Mouse (Mus musculus) urinary bladder, postnatal 25 days (tissue): Measurements from ENCODE around the gene Col6a5.

Experiments used
- DNase-seq: peaks from one replicate; pipeline ENCODE4 v3.0.0; 2022; ENCODE audit warnings: low spot score

The Col6a5 gene

DNA sequence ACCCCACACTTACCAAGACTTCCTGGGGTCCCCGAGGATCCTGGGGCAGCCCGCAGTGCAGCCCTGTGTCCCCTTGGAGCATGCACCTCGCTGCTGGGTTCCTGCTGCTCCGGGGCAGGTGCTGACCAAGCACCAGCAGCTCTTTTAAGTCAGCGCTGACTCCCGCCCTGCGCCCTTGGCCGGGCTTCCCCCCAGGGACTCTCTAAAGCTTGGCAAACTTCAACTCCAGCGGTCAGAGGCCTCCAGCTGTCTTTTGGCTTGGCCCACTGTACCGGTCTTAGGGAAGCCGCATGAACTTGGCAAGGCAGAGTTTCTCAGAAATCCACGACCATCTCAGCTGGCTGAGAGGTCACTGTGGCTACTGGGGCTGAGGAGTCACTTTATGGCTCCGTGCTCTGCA is at the start of gene Col6a5:
Gene Col6a5 (minus strand): TSS at position 111 of the 400 bp plus-strand sequence.
- DNase-seq, result no peak

DNA sequence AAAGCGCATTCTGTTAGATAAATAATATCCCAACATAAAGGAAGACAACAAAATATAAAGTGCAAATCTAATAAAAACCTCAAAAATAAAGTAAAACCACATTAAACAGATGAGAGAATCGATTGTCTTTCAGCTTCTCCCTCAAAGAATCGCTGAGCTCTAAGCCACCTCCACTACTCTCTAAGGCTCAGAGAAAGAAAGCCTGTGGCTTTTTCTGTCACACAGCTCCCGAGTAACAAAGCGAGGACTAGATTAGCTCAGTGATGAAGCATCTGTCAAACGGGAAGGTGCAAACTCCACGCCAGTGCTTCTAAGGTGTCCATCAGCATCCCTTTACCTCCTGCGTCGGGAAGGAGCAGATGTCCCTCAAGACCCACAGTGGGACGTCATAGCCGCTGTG is 37.5 kb upstream of the Col6a5 start:
- no peak for DNase-seq

DNA sequence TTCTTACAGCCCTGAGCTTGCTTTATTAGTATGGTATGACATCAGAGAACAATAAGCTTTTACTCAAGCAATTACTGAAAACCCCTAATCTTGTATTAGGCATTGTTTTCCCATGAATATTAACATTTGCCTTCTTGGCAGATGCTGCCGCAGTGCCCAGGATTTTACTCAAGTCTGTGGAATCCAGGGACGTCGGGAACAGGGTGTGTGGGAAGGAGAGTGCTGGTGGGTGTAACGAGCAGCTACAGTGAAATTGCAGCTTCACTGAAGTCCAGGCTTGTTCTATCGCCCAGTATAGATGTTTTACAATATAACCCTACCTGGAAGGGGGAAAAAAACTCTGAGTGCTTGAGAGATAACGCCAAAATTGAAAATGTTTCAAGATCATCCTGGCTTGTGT is 32.0 kb upstream of the Col6a5 start:
- DNase-seq, result no peak

DNA sequence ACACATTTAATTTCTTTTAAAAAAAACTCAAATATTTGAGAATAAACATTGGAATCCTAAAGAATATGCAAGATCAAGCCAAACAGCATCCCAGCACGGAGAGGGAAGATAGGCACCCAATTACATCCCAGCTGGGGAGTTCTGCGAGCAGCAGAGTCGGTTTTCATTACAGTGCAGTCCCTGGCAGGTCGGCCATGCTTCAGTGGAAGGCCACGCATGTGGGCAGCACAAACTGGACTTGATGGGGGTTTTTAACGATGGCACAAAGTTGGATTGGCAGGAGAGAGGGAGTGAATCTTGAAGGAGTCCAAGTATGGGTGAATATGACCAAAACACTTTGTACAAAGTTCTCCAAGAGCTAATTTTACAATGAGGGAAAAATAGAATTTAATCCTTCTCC is 29.7 kb upstream of the Col6a5 start:
- DNase-seq, result no peak

DNA sequence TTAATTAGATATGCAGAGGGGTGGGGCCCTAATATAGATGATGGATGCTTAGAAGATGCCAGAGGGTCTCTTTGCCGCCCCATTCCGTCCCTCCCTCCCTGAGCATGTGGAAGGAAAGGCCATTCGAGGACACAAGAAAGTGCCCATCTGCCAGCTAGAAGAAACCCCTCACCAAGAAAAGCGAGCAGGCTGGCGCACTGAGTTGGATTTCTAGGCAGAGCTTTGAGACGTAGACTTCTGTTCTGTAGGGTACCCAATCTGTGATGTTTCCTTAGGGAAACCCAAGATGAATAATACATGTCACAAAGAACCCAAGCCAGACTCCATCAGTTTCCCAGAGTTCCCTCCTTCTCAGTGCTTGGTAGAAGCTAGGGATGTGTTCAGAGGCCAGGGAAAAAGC is 29.0 kb upstream of the Col6a5 start:
- no peak for DNase-seq

DNA sequence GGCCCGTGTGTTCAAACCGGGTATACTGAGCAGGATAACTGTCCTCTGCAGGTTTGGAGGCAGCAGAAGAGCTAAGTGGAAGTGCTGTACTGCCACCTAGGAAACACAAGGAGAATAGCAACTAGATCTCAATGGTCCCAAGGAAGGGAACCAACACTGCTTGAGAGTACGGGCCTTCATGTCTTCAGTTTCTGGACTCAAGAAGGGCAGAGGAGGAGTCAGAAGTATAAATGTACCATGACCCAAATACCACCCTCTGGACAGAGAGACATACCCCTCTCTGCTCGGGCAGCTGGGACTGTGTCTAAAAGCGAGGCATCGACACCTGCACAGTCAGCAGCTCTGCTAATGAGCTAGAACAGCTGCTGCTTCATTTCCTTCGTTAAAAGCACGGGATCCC is 27.7 kb upstream of the Col6a5 start:
- DNase-seq, result no peak

DNA sequence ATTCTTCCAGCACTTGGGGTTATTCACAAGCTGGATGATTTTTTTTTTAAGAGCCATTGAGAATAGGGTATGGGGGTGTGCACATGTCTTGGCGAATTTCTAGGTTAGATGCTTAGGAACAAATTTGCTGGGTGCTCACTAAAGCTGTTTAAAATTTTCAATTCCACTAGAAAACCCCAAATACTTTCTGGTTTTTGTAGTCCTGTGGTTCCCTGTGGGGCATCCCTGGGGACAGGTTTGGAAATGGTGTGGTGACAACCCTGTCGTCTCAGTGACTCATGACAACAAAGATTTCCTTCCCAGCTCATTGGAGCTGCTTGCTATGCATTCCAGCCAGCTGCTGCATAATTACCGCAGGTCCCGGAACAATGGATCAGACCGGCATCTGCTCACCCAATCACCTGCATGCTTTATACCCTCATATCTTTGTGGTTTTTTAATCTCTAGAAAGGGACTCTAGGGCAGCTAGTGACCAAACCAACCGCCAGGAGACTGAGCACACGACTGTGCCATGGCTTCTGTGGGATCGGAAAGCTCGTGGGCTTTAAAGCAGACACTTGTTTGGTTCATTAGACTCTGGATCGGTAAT is 24.6 kb upstream of the Col6a5 start:
- DNase-seq, result no peak

DNA sequence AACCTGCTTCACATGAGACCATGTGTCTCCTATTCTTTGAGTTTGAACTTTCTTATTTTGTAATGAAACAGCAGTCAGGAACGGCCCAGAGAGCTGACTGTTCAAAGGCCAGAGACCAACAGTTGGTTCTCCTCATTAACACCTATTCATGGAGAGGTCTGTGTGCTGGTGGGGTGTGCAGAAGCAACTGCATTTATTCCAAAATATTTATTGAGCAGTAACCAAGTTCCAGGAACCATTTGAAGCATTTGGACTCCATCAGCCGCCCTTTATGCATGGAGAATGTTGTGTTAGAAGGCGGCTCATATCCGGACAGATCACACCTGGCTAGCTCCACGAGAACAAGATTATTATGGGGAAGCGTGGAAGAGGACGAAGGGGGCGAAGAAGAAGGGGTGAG is 18.0 kb upstream of the Col6a5 start:
- DNase-seq, result no peak

DNA sequence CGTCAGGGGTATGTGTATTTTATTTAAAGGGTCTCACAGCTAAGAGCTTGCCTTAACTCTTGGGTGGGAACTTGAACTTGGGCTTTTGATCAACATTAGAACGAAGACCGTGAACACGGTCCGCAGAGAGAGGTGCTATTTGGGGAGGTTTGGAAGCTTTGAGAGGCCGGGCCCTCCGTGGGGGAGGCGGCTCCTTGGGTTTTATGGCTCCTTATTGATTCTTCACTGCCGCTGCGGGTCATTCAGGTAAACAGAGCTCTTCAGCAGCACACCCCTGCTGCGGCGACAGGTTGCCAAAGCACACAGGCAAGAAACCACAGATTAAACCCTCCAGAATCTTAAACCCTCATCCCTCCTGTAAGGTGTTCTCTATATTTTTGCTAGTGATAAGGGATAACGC is 16.4 kb upstream of the Col6a5 start:
- DNase-seq, result no peak

DNA sequence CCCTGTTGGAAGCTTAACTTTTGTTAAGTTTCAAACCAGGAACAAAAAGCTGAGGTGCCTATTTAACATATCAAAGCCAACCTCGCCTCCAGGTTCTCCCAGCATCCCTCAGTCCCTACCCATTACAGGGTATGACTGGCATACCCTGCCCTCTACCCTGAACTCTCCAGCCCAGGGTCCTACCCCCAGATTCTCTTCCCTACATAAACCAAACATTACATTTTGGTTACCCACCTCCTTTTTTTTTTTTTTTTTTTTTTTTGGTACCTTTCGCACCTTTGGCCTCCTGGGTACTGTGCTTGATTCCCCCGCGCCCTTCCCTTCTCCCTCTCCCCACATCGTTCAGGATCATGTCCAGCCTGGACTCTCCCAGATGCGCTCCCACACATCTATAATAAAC is 15.9 kb upstream of the Col6a5 start:
- no peak for DNase-seq

DNA sequence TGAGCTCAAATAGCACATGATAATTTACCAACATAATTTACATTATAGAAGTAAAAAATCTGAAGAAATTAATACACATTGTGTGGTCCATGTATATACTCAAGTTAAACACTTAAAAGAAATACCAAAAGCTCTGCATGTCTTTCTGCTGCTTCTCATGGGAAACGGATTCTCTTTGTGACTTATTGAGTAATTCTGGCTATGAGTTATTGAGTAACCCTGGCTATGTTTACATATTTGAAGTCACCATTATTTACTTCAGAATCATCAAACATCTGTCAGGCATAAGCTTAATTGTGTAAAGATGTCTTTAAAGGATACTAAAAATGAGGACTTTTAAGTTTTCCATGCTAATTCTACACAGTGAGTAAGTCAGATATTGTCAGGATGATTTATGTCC is 13.3 kb upstream of the Col6a5 start:
- no peak for DNase-seq

DNA sequence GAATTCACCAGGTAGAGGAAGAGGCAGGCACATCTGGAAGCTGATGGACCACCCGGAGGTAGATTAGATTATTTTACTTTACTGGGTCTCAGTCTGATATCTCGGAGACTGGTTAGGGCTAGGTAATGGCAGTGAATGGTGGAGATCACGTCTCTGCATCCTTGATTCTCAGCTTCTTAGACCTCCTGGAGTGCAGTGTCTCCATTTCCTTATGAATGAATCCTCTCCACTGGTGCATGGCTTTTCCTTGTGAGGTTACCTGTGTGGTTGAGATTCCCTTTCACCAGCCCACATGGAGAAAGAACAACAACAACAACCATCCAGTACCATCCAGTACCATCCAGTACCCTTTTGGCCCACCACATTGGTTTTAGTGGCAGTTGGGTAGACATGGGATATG is 11.6 kb upstream of the Col6a5 start:
- no peak for DNase-seq

DNA sequence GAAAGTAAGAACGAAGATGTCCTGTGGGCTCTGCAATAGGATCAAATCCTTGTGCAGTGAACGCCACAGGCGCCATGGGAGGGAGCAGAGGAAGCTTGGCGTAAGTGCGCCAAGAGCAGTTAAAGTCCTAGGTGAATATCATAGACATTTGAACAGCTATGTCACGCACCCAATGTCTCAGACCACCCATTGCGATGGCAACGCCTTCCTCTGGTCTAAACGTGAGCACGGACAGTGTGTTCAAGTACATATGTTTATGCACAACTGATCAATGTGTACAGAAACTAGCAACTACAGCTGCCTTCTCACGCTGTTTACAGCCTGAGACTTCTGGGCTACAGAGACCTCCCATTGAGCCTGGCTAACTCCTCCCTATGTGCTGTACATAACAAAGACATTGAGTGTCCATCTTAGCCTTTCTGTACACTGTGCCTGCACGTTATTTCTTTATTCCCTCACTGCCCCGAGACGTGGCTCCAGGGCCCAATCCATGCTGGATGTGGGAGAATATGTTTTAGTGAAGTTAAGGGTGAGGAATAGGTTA is 11.0 kb upstream of the Col6a5 start:
- DNase-seq, result no peak

DNA sequence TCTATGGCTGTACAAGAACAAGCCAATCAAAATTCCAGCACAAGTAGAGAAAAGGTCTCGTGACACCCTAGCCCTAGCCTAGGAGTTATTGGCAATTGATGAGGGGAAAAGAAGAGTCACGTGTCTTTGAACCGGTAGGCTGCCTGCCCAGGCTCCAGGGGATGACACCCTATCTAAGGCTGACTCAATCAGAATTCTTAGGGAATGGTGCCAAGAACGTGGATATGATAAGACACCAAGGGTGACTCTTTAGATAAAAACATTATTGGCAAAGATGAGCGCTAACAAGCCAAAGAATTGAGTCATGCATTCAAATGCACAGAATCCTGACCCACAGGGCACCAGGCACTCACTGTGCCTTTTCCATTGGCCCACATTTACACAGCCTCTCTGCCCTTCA is 10.5 kb upstream of the Col6a5 start:
- no peak for DNase-seq

DNA sequence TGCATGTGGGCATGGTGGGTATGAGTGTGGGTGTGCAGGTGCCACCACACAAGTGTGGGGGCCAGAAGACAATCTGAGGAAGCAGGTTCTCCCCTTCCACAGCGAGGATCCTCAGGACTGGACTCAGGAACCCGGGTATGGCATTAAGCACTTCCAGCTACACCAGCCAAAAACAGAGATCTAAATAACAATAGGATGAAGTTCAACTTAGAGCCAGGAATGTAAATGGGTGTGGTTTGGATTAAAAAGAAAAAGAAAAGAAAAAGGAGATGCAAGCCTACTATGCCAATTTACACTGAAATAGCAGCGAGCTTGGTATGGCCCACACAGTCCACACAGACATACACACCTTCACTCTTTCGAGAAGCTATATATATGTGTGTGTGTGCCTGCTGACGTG is 7.5 kb upstream of the Col6a5 start:
- DNase-seq, result no peak

DNA sequence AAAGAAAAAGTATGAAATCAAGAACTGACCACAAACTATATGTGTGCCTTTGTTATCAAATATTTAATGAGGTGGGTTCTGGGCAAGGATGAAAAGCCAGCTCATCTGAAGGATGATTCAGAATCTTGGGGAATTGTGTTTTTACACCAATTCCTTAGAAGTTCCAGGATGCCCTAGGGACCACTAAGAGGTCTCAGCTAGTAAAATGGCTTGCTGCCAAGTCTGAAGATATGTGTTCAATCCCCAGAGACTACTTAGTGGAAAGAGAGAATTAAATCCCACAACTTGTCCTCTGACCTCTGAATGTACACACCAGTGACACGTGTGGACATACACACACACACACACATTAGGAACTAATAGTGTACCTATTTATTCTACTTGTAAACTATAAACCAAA is 1.3 kb downstream of the Col6a5 start:
- DNase-seq, result no peak

DNA sequence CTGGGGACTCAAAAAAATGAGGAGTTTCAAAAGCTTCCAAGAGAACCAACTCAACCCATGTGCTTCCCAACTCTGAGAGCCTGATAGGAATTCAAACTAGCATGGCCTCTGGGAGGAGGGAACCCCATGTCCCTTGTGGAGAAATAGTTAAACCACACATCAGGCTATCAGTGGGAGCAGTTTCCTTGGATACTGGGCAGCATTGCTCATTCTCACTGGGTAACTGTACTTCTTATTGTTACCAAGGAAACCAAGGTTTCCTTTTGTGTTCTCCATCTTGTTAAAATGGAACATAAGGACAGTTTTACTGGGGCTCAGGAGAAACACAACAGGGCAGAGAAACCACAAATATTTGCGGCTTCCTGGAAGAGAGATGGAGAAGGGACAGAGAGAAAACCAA is 10.7 kb downstream of the Col6a5 start:
- no peak for DNase-seq

DNA sequence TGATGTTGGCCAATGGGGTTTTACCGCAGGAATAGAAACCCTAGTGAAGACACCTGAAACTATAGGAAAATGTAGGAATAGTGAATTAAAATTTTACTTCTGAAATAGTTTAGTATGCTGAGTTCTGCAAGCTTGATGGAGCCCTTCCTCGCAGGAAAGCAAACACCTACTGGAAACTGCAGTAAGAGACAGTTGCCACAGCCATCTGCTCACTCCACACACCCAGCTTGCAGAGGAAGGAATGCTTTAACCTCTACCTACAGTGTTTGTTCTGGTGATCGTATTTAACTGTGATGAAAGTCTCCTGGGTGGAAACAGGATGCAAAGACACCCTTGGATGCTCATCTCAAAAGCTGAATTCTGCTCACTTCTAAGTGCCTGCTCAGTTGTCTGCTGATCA is 12.9 kb downstream of the Col6a5 start:
- no peak for DNase-seq

DNA sequence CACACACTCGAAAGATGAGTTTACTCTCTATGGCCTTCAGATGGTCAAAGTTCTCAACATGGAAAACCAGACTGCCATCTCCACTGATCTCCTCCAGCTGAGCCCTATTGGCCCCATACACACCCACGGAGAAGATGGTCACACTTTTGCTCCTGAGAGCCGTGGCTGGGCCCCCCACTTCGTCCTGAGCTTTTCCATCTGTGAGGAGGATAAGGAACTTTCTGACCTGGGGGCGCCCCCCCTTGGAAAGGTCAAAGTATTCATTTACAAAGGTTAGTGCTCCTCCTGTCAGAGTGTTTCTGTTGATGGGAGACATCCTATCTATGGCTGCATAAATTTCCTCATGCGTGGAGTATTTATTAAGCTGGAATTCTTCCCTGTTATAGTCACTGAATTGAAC is 26.6 kb downstream of the Col6a5 start:
- DNase-seq, result no peak

DNA sequence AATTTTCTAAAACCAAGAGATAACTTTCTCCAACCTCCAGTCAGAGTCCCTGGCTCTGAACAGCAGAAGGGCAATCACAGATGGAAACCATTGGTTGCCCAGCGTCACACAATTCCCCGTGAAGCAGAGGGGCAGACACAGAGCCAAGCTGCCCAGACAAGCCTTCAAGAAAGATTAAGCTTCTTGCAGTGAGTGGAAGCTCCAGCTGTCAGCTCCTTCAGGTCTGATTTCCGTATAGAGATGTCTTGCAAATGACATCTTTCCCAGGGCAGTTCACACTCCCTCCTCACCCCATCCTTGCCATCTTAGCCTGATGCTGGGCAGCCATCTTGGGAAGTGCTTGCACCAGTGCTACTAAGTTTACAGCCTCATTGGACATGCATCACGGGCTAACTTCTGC is 31.2 kb downstream of the Col6a5 start:
- no peak for DNase-seq

DNA sequence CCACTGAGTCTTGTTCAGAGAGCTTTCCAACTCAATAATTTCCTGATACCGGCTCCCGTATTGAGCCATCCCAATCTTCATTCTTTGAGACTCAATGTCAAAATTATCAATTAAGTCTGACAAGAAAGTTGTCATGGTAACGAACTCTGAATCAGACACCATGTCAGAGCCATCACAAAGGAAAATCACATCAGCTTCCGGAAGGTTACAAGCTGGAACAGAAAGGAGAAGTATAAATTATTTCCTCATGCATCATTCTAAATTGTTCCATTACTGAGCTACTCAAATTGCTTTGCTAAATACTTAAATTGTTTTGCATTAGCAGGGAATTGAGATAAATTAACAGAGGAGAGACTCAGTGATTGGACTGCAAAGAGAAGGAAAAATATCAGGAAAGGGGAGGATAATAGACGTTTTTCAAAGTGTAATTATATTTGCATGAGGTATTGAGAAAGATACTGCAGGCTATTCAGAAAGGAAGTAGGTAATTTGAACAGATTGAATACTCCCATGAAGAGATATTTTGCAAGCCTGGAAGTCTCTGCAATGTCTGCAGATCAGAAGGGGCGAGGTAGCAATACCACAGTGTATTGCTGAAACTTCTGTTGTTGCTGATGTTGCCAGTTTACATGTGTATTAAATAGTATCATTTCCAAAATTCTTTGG is 31.9 kb downstream of the Col6a5 start:
- no peak for DNase-seq

DNA sequence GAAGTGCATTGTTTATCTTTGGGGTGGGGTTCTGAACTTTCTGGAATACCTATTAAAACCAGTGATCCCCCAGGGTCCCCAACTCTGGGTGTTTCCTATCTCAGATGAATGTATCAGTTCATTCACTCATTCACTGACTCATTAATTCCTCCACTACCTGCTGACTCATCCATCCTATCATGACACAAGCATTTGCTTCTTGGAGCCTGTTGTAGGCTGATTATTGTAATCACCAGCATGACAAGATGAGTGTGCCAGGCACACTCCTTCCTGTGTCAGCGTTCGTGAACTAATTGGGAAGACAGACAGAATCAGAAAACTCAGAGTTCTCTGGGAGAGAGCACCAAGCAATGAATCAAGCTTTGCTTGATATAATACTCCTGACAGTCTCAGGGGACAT is 36.8 kb downstream of the Col6a5 start:
- no peak for DNase-seq

DNA sequence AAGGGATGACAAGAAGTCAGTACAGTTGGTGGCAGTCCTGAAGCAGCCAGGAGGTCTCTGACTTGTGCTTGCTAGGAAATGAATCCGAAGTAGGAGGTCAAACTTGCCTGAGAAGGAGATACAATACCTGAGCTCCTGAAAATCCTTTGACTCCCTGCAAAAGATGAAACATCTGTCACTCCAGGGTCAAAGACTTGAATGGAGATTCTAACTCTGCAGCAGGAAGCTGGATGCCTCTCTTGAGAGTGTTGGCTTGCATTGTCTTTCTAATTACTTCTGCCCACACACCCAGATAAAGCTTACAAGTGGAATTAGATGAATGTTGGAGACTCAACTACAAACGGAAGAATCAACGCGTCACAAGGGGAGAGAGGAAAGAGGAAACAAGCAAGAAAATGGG is 45.3 kb downstream of the Col6a5 start:
- DNase-seq, result no peak

DNA sequence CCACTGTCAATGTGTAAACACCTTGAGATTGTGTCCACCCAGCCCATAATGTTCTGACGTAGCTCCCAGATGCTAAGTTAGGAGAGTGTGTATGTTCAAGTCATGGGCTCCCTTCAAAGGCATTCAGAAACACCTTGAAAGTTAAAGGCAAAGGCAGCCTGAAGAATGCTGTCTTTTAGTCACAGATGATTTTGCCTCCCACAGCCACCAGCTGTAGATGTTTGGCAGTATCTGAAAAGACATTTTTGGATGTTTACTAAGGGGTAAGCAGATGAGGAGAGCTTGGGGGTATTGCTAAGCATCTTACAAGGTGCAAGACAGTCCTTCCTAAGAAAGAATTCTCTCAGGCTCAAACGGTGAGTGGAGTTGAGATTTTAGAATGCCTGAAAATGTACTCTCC is 50.3 kb downstream of the Col6a5 start:
- DNase-seq, result no peak
